Mouse (Mus musculus): ENCODE results near the gene Stx5a.
"Not testable (repeated sequence)": the region's sequence is repeated elsewhere in the genome, so short reads cannot be mapped to it uniquely, and the experiment has no call there.

Gene Stx5a

GRCm38 (mm10) chr19:8712870-8713305, 28.3 kb upstream of the Stx5a start:
- peak; percentile 86 for DNase-seq (ENCODE audit: low read depth, low spot score)
- H3K36me3 ChIP-seq (ENCODE audit: control insufficient read depth, insufficient read depth, low read length, poor library complexity, severe bottlenecking), result peaks cover 20% of the 10 kb centered on the region
- H3K27me3 ChIP-seq (ENCODE audit: control insufficient read depth, insufficient read depth, low read length, poor library complexity, severe bottlenecking), result no peaks in the 10 kb centered on the region

- Histone ChIP-seq H3K36me3 (ENCODE audit: control insufficient read depth, insufficient read depth, low read length, poor library complexity, severe bottlenecking) (peaks cover 16% of the 10 kb centered on the region), H3K27me3 (ENCODE audit: control insufficient read depth, insufficient read depth, low read length, poor library complexity, severe bottlenecking) (no peaks in the 10 kb centered on the region)
- peak; percentile 94 for DNase-seq (ENCODE audit: low read depth, low spot score)
Observed at GRCm38 (mm10) chr19:8713306-8713996, 27.8 kb upstream of the Stx5a start.

- peaks cover 10% of the 10 kb centered on the region for H3K36me3 ChIP-seq (ENCODE audit: control insufficient read depth, insufficient read depth, low read length, poor library complexity, severe bottlenecking)
- DNase-seq (ENCODE audit: low read depth, low spot score), result peak; percentile 51
- H3K27me3 ChIP-seq (ENCODE audit: control insufficient read depth, insufficient read depth, low read length, poor library complexity, severe bottlenecking), result no peaks in the 10 kb centered on the region
Observed at GRCm38 (mm10) chr19:8713997-8714652, 27.1 kb upstream of the Stx5a start.

GRCm38 (mm10) chr19:8714653-8715481, 26.3 kb upstream of the Stx5a start:
- Histone ChIP-seq H3K27me3 (ENCODE audit: control insufficient read depth, insufficient read depth, low read length, poor library complexity, severe bottlenecking) (no peaks in the 10 kb centered on the region), H3K36me3 (ENCODE audit: control insufficient read depth, insufficient read depth, low read length, poor library complexity, severe bottlenecking) (peaks cover 2% of the 10 kb centered on the region)
- DNase-seq (ENCODE audit: low read depth, low spot score), result no peak

- Histone ChIP-seq H3K36me3 (ENCODE audit: control insufficient read depth, insufficient read depth, low read length, poor library complexity, severe bottlenecking) (no peaks in the 10 kb centered on the region), H3K27me3 (ENCODE audit: control insufficient read depth, insufficient read depth, low read length, poor library complexity, severe bottlenecking) (no peaks in the 10 kb centered on the region)
- no peak for DNase-seq (ENCODE audit: low read depth, low spot score)
Observed at GRCm38 (mm10) chr19:8715868-8716766, 25.1 kb upstream of the Stx5a start.

- no peak for DNase-seq (ENCODE audit: low read depth, low spot score)
- H3K36me3 ChIP-seq (ENCODE audit: control insufficient read depth, insufficient read depth, low read length, poor library complexity, severe bottlenecking), result no peaks in the 10 kb centered on the region
- H3K27me3 ChIP-seq (ENCODE audit: control insufficient read depth, insufficient read depth, low read length, poor library complexity, severe bottlenecking), result no peaks in the 10 kb centered on the region
Observed at GRCm38 (mm10) chr19:8716767-8717475, 24.3 kb upstream of the Stx5a start.

GRCm38 (mm10) chr19:8718357-8718756, 22.9 kb upstream of the Stx5a start:
- Histone ChIP-seq H3K36me3 (ENCODE audit: control insufficient read depth, insufficient read depth, low read length, poor library complexity, severe bottlenecking) (no peaks in the 10 kb centered on the region), H3K27me3 (ENCODE audit: control insufficient read depth, insufficient read depth, low read length, poor library complexity, severe bottlenecking) (no peaks in the 10 kb centered on the region)
- DNase-seq (ENCODE audit: low read depth, low spot score), result peak; percentile 91

- H3K36me3 ChIP-seq (ENCODE audit: control insufficient read depth, insufficient read depth, low read length, poor library complexity, severe bottlenecking); H3K27me3 ChIP-seq (ENCODE audit: control insufficient read depth, insufficient read depth, low read length, poor library complexity, severe bottlenecking): not testable (repeated sequence)
- DNase-seq (ENCODE audit: low read depth, low spot score), result peak; percentile 47
Observed at GRCm38 (mm10) chr19:8719037-8719436, 22.2 kb upstream of the Stx5a start.

- peaks cover 6% of the 10 kb centered on the region for H3K36me3 ChIP-seq (ENCODE audit: control insufficient read depth, insufficient read depth, low read length, poor library complexity, severe bottlenecking)
- DNase-seq (ENCODE audit: low read depth, low spot score), result no peak
Observed at GRCm38 (mm10) chr19:8721378-8721777, 19.8 kb upstream of the Stx5a start.

GRCm38 (mm10) chr19:8722021-8722420, 19.2 kb upstream of the Stx5a start:
- no peak for DNase-seq (ENCODE audit: low read depth, low spot score)
- peaks cover 8% of the 10 kb centered on the region for H3K36me3 ChIP-seq (ENCODE audit: control insufficient read depth, insufficient read depth, low read length, poor library complexity, severe bottlenecking)
- H3K27me3 ChIP-seq (ENCODE audit: control insufficient read depth, insufficient read depth, low read length, poor library complexity, severe bottlenecking), result no peaks in the 10 kb centered on the region

More at GRCm38 (mm10) chr19:8721378-8721777, 19.8 kb upstream of the Stx5a start:
- no peaks in the 10 kb centered on the region for H3K27me3 ChIP-seq (ENCODE audit: control insufficient read depth, insufficient read depth, low read length, poor library complexity, severe bottlenecking)

GRCm38 (mm10) chr19:8722559-8722906, 18.7 kb upstream of the Stx5a start:
- peaks cover 10% of the 10 kb centered on the region for H3K36me3 ChIP-seq (ENCODE audit: control insufficient read depth, insufficient read depth, low read length, poor library complexity, severe bottlenecking)
- no peak for DNase-seq (ENCODE audit: low read depth, low spot score)
- H3K27me3 ChIP-seq (ENCODE audit: control insufficient read depth, insufficient read depth, low read length, poor library complexity, severe bottlenecking), result no peaks in the 10 kb centered on the region

- H3K27me3 ChIP-seq (ENCODE audit: control insufficient read depth, insufficient read depth, low read length, poor library complexity, severe bottlenecking), result no peaks in the 10 kb centered on the region
- peak; percentile 99 for DNase-seq (ENCODE audit: low read depth, low spot score)
- H3K36me3 ChIP-seq (ENCODE audit: control insufficient read depth, insufficient read depth, low read length, poor library complexity, severe bottlenecking), result peaks cover 10% of the 10 kb centered on the region
Observed at GRCm38 (mm10) chr19:8722907-8723573, 18.2 kb upstream of the Stx5a start, which contains the start of gene Slc3a2. Gene Slc3a2, minus strand, starts transcription at chr19:8723369.

- Histone ChIP-seq H3K36me3 (ENCODE audit: control insufficient read depth, insufficient read depth, low read length, poor library complexity, severe bottlenecking) (peaks cover 10% of the 10 kb centered on the region), H3K27me3 (ENCODE audit: control insufficient read depth, insufficient read depth, low read length, poor library complexity, severe bottlenecking) (no peaks in the 10 kb centered on the region)
- DNase-seq (ENCODE audit: low read depth, low spot score), result peak; percentile 45
Observed at GRCm38 (mm10) chr19:8723574-8724346, 17.5 kb upstream of the Stx5a start.
